Mouse (Mus musculus): ENCODE data around the gene Pkp1. TPM values are rescaled to one million over a fixed set of nuclear protein-coding genes. Genes with fewer than 3 reads are reported as not detected.
A peak's percentile ranks its signal among the peaks of the same experiment; 100 is the strongest.

Pkp1 gene
- total RNA-seq, 4 experiments from 2014 or later, result not detected

- peak in 1 of 2 experiments; percentile 45 for DNase-seq (ENCODE audit: low spot score in 2 of 2)
Observed at GRCm38 (mm10) chr1:135828918-135829317, 90.1 kb downstream of the Pkp1 start.

GRCm38 (mm10) chr1:135821780-135822179, 97.2 kb downstream of the Pkp1 start:
- no peak for DNase-seq (ENCODE audit: low spot score in 2 of 2)

Other genes starting within 250 kb of the Pkp1 start
- 100 to 1,000 TPM; 242 to 284 (median 250) TPM for gene Csrp1, start 199.1 kb downstream of the Pkp1 start, total RNA-seq (2022)
- 10 to 100 TPM; 12.4 to 15.9 (median 15.0) TPM for gene Phlda3, start 153.1 kb downstream of the Pkp1 start, total RNA-seq (2022)
- 1 to 10 TPM; 1.5 to 4.1 (median 2.9) TPM for gene Tnni1, start 139.8 kb downstream of the Pkp1 start, total RNA-seq (2022)
- 1 to 10 TPM; 1.0 to 2.0 (median 1.0) TPM for gene Lad1, start 100.6 kb downstream of the Pkp1 start, total RNA-seq (2022)
- gene Tnnt2, start 82.9 kb downstream of the Pkp1 start, total RNA-seq (2022), result 1 to 10 TPM; 2.7 to 6.2 (median 3.1) TPM
- gene Igfn1, start 87.1 kb upstream of the Pkp1 start, total RNA-seq (2022), result under 1 TPM; 0.35 to 0.61 (median 0.38) TPM
- gene Tmem9, start 88.9 kb upstream of the Pkp1 start, total RNA-seq (2022), result 10 to 100 TPM; 71.4 to 79.2 (median 73.5) TPM
- not detected for gene Ascl5, start 131.6 kb upstream of the Pkp1 start, total RNA-seq (2022)
- 1 to 10 TPM in 2 of 4 experiments, under 1 TPM in 2; 0.37 to 1.9 (median 0.79) TPM for gene Cacna1s, start 133.5 kb upstream of the Pkp1 start, total RNA-seq (2022)
- gene Kif21b, start 212.2 kb upstream of the Pkp1 start, total RNA-seq (2022), result 10 to 100 TPM; 42.0 to 44.3 (median 42.9) TPM